Mouse (Mus musculus) cerebellum, adult 9-11 months (tissue): ENCODE results near the gene H2-T23.
"Not testable (repeated sequence)": the region's sequence is repeated elsewhere in the genome, so short reads cannot be mapped to it uniquely, and the experiment has no call there.

Experiments
- DNase-seq: peaks from one replicate; pipeline ENCODE4 v3.0.0; 2022

H2-T23 gene

GRCm38 (mm10) chr17:36032351-36032875, at the start of gene H2-T23:
Gene H2-T23 (minus strand): TSS chr17:36032855.
- not testable (repeated sequence) for DNase-seq

GRCm38 (mm10) chr17:36081901-36082300, 49.2 kb upstream of the H2-T23 start:
- DNase-seq = not testable (repeated sequence)

- peak; percentile 55 for DNase-seq
Observed at GRCm38 (mm10) chr17:36060829-36061228, 28.2 kb upstream of the H2-T23 start.

- DNase-seq = not testable (repeated sequence)
Observed at GRCm38 (mm10) chr17:36058362-36058761, 25.7 kb upstream of the H2-T23 start, which contains the start of gene Gm11127. Gene Gm11127 (minus strand): TSS chr17:36058371.

- DNase-seq = not testable (repeated sequence)
Observed at GRCm38 (mm10) chr17:36057927-36058326, 25.3 kb upstream of the H2-T23 start.

- DNase-seq = no peak
Observed at GRCm38 (mm10) chr17:36043286-36043685, 10.6 kb upstream of the H2-T23 start.

GRCm38 (mm10) chr17:36042610-36043169, 10.0 kb upstream of the H2-T23 start, which contains the start of the genes H2-T22 and Gm6034:
Gene H2-T22 (minus strand): TSS chr17:36042747.
Gene Gm6034 (plus strand): TSS chr17:36042961.
- peak; percentile 81 for DNase-seq

GRCm38 (mm10) chr17:36042055-36042454, 9.4 kb upstream of the H2-T23 start:
- DNase-seq = not testable (repeated sequence)

- DNase-seq = not testable (repeated sequence)
Observed at GRCm38 (mm10) chr17:36040604-36041003, 7.9 kb upstream of the H2-T23 start.

GRCm38 (mm10) chr17:36036126-36036525, 3.5 kb upstream of the H2-T23 start:
- not testable (repeated sequence) for DNase-seq

GRCm38 (mm10) chr17:36035010-36035638, 2.5 kb upstream of the H2-T23 start:
- DNase-seq = peak; percentile 52

GRCm38 (mm10) chr17:36034524-36034923, 1.9 kb upstream of the H2-T23 start:
- not testable (repeated sequence) for DNase-seq

- DNase-seq = peak; percentile 52
Observed at GRCm38 (mm10) chr17:36031583-36032331, 898 bp downstream of the H2-T23 start.

GRCm38 (mm10) chr17:36030703-36031582, 1.7 kb downstream of the H2-T23 start:
- peak; percentile 47 for DNase-seq

GRCm38 (mm10) chr17:36030046-36030702, 2.5 kb downstream of the H2-T23 start:
- DNase-seq = not testable (repeated sequence)

- no peak for DNase-seq
Observed at GRCm38 (mm10) chr17:36028879-36029619, 3.6 kb downstream of the H2-T23 start.

GRCm38 (mm10) chr17:36027663-36028062, 5.0 kb downstream of the H2-T23 start:
- DNase-seq = no peak

- no peak for DNase-seq
Observed at GRCm38 (mm10) chr17:36025901-36026300, 6.8 kb downstream of the H2-T23 start.

- no peak for DNase-seq
Observed at GRCm38 (mm10) chr17:36025197-36025596, 7.5 kb downstream of the H2-T23 start.

GRCm38 (mm10) chr17:36023710-36024654, 8.7 kb downstream of the H2-T23 start:
- no peak for DNase-seq
